Mouse (Mus musculus) liver, postnatal 0 days (tissue): ENCODE results near the gene Stard13.

Experiments used
- CTCF ChIP-seq: sonication (generic); IDR thresholded peaks from 2 replicates; pipeline ENCODE4 v1.5.1; 2016; ENCODE audit warnings: antibody characterized with exemption, low read depth
- EP300 ChIP-seq: IDR thresholded peaks from 2 replicates; pipeline ENCODE4 v1.6.1; 2016; ENCODE audit warnings: antibody characterized with exemption, low read depth, mild to moderate bottlenecking

DNA sequence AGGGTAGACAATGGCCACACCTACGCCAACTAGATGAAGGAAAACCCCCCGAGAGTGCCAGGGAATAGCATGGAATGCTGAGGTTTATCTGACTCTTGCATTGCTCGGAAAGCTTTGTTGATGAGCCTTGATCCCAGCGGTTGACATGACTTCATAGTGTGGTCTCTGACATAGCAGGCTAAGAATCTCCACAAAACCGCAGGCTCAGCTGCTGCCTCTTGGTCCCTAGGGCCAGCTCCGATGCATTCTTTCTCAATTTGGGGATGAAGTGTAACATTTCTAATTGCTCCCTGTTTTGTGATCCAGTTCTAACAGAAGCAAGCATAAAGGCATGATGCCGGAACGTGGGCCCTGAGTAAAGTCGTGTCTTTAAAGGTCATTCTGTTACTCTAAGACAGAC, 120.9 kb downstream of the Stard13 start:
- TF ChIP-seq EP300 (no peak), CTCF (no peak)
